Mouse (Mus musculus) cortical plate, adult 2 months (tissue): Measurements from ENCODE around the gene Siae.

Source experiments
- CTCF ChIP-seq: fragments of 200-500 bp; IDR thresholded peaks from 2 replicates; pipeline ENCODE4 v1.5.1; 2011; ENCODE audit warnings: mild to moderate bottlenecking, control low read depth, low read length; ENCODE audit not compliant: insufficient read depth; ENCODE audit errors: extremely low read depth
- POLR2A ChIP-seq: fragments of 200-500 bp; IDR thresholded peaks from 2 replicates; pipeline ENCODE4 v1.6.1; 2011; ENCODE audit warnings: mild to moderate bottlenecking, low read length, control low read depth; ENCODE audit not compliant: insufficient read depth; ENCODE audit errors: extremely low read depth

GRCm38 (mm10) chr9:37563805-37564204 lies 8.3 kb downstream of the Siae start:
- TF ChIP-seq CTCF (no peak), POLR2A (no peak)
